ENCODE assay signal across 30 mouse cellular contexts in the genomic region with DNA sequence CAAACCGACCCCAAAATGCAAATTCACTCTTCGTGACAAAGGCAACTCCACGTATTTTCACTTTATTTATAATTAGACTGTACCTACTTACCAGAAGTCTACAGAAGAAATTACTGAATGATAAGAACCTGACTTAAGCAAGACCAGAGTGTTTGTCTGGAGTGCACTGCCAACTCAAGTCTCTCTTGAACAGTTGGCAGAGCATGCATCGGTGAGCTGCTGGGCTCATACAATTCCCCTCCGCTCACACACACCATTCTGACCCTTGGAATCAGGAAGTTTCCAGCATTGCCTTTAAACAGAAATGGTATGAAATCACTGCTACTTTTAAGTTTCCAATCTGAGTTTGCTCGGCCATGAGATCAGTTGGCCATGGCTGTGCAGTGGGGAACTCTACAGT. TPM values are rescaled to one million over a fixed set of nuclear protein-coding genes. Genes with fewer than 3 reads are reported as not detected.
DNase-seq lines count a peak whose midpoint lies in the region; ATAC-seq and TF ChIP-seq lines count a peak whose summit lies in the region.
"Had no signal": no experiment of that assay in that cellular context is flagged by ENCODE, and none has a peak within 500 bp of the region (broad histone marks: within the 10 kb centered on the region; RNA-seq: fewer than 3 reads in every experiment).

No protein-coding gene starts in this region.

- WGBS in lung, postnatal 0 days: 61% methylated on average over 6 of the region's 6 CpGs

- 0 out of 2 replicates have a peak overlapping the region, but pooled peaks have one; percentile 38 for H3K27ac ChIP-seq in lung, postnatal 0 days (ENCODE audit: low read length)
- H3K27ac ChIP-seq: embryonic facial prominence, embryonic 10.5 days; embryonic facial prominence, embryonic 13.5 days; forebrain, embryonic 12.5 days; forebrain, embryonic 15.5 days; heart, embryonic 10.5 days; heart, embryonic 13.5 days; hindbrain, embryonic 12.5 days; hindbrain, embryonic 15.5 days had no signal

- ATAC-seq in lung, postnatal 0 days: peak; percentile 91
- ATAC-seq: forebrain, embryonic 15.5 days; Patski had no signal

- H3K9me3 ChIP-seq in lung, postnatal 0 days (ENCODE audit: low read length): no peaks in the 10 kb centered on the region
- H3K9me3 ChIP-seq: embryonic facial prominence, embryonic 10.5 days; embryonic facial prominence, embryonic 13.5 days; forebrain, embryonic 12.5 days; forebrain, embryonic 15.5 days; G1E; heart, embryonic 10.5 days; heart, embryonic 13.5 days; hindbrain, embryonic 12.5 days; hindbrain, embryonic 15.5 days had no signal

- no peaks in the 10 kb centered on the region for H3K4me1 ChIP-seq in lung, postnatal 0 days (ENCODE audit: insufficient read depth, low read depth, low read length)
- H3K4me1 ChIP-seq: embryonic facial prominence, embryonic 13.5 days; forebrain, embryonic 12.5 days; forebrain, embryonic 15.5 days; hindbrain, embryonic 15.5 days had no signal

- no peaks in the 10 kb centered on the region for H3K27me3 ChIP-seq in lung, postnatal 0 days (replicated peaks; ENCODE audit: insufficient read depth, low read length)
- H3K27me3 ChIP-seq: CH12.LX; embryonic facial prominence, embryonic 13.5 days; forebrain, embryonic 12.5 days; forebrain, embryonic 15.5 days; heart, embryonic 13.5 days; hindbrain, embryonic 12.5 days; hindbrain, embryonic 15.5 days; Patski had no signal

- TF ChIP-seq CTCF in lung, postnatal 0 days (IDR thresholded peaks at IDR 0.05): no peak

- TF ChIP-seq EP300 in lung, postnatal 0 days (IDR thresholded peaks at IDR 0.05): 0 out of 2 replicates have a peak, but pooled peaks have one; percentile 9

- no peaks in the 10 kb centered on the region for H3K36me3 ChIP-seq in lung, postnatal 0 days (ENCODE audit: insufficient read depth, low read length)
- H3K36me3 ChIP-seq: forebrain, embryonic 12.5 days; forebrain, embryonic 15.5 days; heart, embryonic 13.5 days; hindbrain, embryonic 15.5 days had no signal

- no peak overlapping the region for H3K4me2 ChIP-seq in lung, postnatal 0 days (replicated peaks; ENCODE audit: low read depth, low read length)
- H3K4me2 ChIP-seq: embryonic facial prominence, embryonic 13.5 days; forebrain, embryonic 12.5 days; forebrain, embryonic 15.5 days; heart, embryonic 13.5 days; hindbrain, embryonic 12.5 days; hindbrain, embryonic 15.5 days had no signal

- peak; percentile 25 for DNase-seq in kidney, adult 9 months
- no peak for DNase-seq in kidney, adult 11 months
- peak; percentile 84 for DNase-seq in lung, postnatal 0 days (ENCODE audit: low spot score)
- DNase-seq in lung, postnatal 25 days (ENCODE audit: low spot score): peak; percentile 67
- no peak for DNase-seq in heart, postnatal 4 days
- no peak for DNase-seq in adrenal gland, adult 18-20 months (ENCODE audit: low spot score in 2 of 2)
- DNase-seq in urinary bladder, postnatal 10 days (ENCODE audit: low spot score): no peak
- DNase-seq: adrenal gland, adult 2 months; adrenal gland, postnatal 14 days; B cell, adult 2 months; cerebellum, adult 11 months; cerebellum, adult 8-10 months; cerebellum, postnatal 10 days; cerebellum, postnatal 36 days; embryo, embryonic 11 days; gastrocnemius, postnatal 25 days; heart, adult 18-20 months; heart, postnatal 14 days had no signal

- no peak overlapping the region for H3K9ac ChIP-seq in lung, postnatal 0 days (replicated peaks; ENCODE audit: low read depth)
- H3K9ac ChIP-seq: embryonic facial prominence, embryonic 13.5 days; forebrain, embryonic 12.5 days; forebrain, embryonic 15.5 days; heart, embryonic 13.5 days; hindbrain, embryonic 12.5 days; hindbrain, embryonic 15.5 days had no signal

- H3K4me3 ChIP-seq in lung, postnatal 0 days (ENCODE audit: low read depth, low read length): no peak overlapping the region
- H3K4me3 ChIP-seq: embryonic facial prominence, embryonic 10.5 days; embryonic facial prominence, embryonic 13.5 days; erythroblast, embryonic 14.5 days; forebrain, embryonic 12.5 days; forebrain, embryonic 15.5 days; heart, embryonic 10.5 days; heart, embryonic 13.5 days; hindbrain, embryonic 12.5 days; hindbrain, embryonic 15.5 days had no signal

RNA-seq across cellular contexts. Expression of gene St3gal3, which starts 36.1 kb away (rescaled TPM):
- 4.0 and 4.5 TPM in 2 replicates for polyA plus RNA-seq in lung, postnatal 0 days (2015; fragmentation: Nextera tagmentation; extraction: Ambion mirVana)
- 10 to 100 TPM; 27.1 to 29.2 TPM for total RNA-seq in heart, postnatal 4 days (2021)
- total RNA-seq in adrenal gland, adult 18-20 months (2021): 10 to 100 TPM; 37.4 to 40.5 TPM

Comparison
In these comparisons a context has a peak if more than half of its experiments do, and no peak if none do; other contexts are left out.
1. DNase-seq: peak in kidney, adult 9 months (single experiment), lung, postnatal 0 days (single experiment) and lung, postnatal 25 days (single experiment); none in kidney, adult 11 months (single experiment), heart, postnatal 4 days (single experiment), adrenal gland, adult 18-20 months (0 of 2) and urinary bladder, postnatal 10 days (single experiment).